Mouse (Mus musculus) adrenal gland, adult 2 months (tissue): ENCODE data around the gene Thyn1. TPM values are rescaled to one million over a fixed set of nuclear protein-coding genes. Genes with fewer than 3 reads are reported as not detected.
A peak's percentile ranks its signal among the peaks of the same experiment; 100 is the strongest.

Source experiments
- DNase-seq: peaks from one replicate; pipeline ENCODE4 v3.0.0; 2021
- long read RNA-seq: library from polyadenylated mRNA; stranded (forward); transcript quantifications from one replicate; pipeline ENCODE4 v2.0.0, GENCODE M21; 2021
- polyA plus RNA-seq: library from polyadenylated mRNA; depleted of rRNA; stranded (reverse); fragments of >200 nt; gene quantifications from 2 replicates; pipeline ENCODE4 v1.2.3, GENCODE M21; 2012; rRNA removed
- total RNA-seq, 2 experiments: library from RNA; stranded (reverse); gene quantifications; 2 replicates each; pipeline ENCODE4 v1.2.3; 2021

The Thyn1 gene
- total RNA-seq (10 to 100 TPM; 40.0 to 44.9 TPM), polyA plus RNA-seq (2.6 and 3.0 TPM in 2 replicates)
- long read RNA-seq, transcript Thyn1-201 (8 exons, 918 nt), result major isoform, 9 of 13 reads
- long read RNA-seq, partial matches to known transcripts, result 1 of 13 reads
- long read RNA-seq, other reads (novel, unspliced or antisense), result 1 of 13 reads

GRCm38 (mm10) chr9:26999461-27000395 lies at the start of gene Thyn1, which contains the start of gene Acad8:
TSS of gene Thyn1 (plus strand) at chr9:26999710.
TSS of gene Acad8 (minus strand) at chr9:26999566.
- peak; percentile 97 for DNase-seq

GRCm38 (mm10) chr9:26977754-26978153 lies 21.8 kb upstream of the Thyn1 start:
- no peak for DNase-seq

- DNase-seq, result no peak
Observed at GRCm38 (mm10) chr9:26978776-26979175, 20.7 kb upstream of the Thyn1 start.

GRCm38 (mm10) chr9:26985090-26985613 lies 14.4 kb upstream of the Thyn1 start:
- DNase-seq, result no peak

GRCm38 (mm10) chr9:26985668-26986277 lies 13.7 kb upstream of the Thyn1 start:
- no peak for DNase-seq

- no peak for DNase-seq
Observed at GRCm38 (mm10) chr9:26990181-26990580, 9.3 kb upstream of the Thyn1 start.

GRCm38 (mm10) chr9:26993118-26993517 lies 6.4 kb upstream of the Thyn1 start:
- DNase-seq, result no peak

GRCm38 (mm10) chr9:26993900-26994299 lies 5.6 kb upstream of the Thyn1 start:
- no peak for DNase-seq

GRCm38 (mm10) chr9:26997062-26997461 lies 2.4 kb upstream of the Thyn1 start:
- no peak for DNase-seq

- DNase-seq, result no peak
Observed at GRCm38 (mm10) chr9:26997501-26997900, 2.0 kb upstream of the Thyn1 start.

GRCm38 (mm10) chr9:26998669-26999460 lies 645 bp upstream of the Thyn1 start:
- no peak for DNase-seq

GRCm38 (mm10) chr9:27005231-27005630 lies 5.7 kb downstream of the Thyn1 start:
- DNase-seq, result no peak

- DNase-seq, result no peak
Observed at GRCm38 (mm10) chr9:27005933-27006332, 6.4 kb downstream of the Thyn1 start.

GRCm38 (mm10) chr9:27006866-27007265 lies 7.4 kb downstream of the Thyn1 start:
- DNase-seq, result no peak

GRCm38 (mm10) chr9:27009231-27009630 lies 9.7 kb downstream of the Thyn1 start:
- DNase-seq, result no peak

- DNase-seq, result no peak
Observed at GRCm38 (mm10) chr9:27011572-27011971, 12.1 kb downstream of the Thyn1 start.

GRCm38 (mm10) chr9:27018961-27019360 lies 19.5 kb downstream of the Thyn1 start:
- no peak for DNase-seq

- DNase-seq, result no peak
Observed at GRCm38 (mm10) chr9:27023681-27024080, 24.2 kb downstream of the Thyn1 start.

GRCm38 (mm10) chr9:27026708-27027107 lies 27.2 kb downstream of the Thyn1 start:
- DNase-seq, result no peak

GRCm38 (mm10) chr9:27029022-27029827 lies 29.7 kb downstream of the Thyn1 start:
- peak; percentile 56 for DNase-seq
